Mouse (Mus musculus): ENCODE results near the gene Zfp27. TPM values are rescaled to one million over a fixed set of nuclear protein-coding genes. Genes with fewer than 3 reads are reported as not detected.

The Zfp27 gene
- 12.6 and 13.5 TPM in 2 replicates for polyA plus RNA-seq (2014; fragmentation: Nextera tagmentation; extraction: Ambion mirVana)

DNA sequence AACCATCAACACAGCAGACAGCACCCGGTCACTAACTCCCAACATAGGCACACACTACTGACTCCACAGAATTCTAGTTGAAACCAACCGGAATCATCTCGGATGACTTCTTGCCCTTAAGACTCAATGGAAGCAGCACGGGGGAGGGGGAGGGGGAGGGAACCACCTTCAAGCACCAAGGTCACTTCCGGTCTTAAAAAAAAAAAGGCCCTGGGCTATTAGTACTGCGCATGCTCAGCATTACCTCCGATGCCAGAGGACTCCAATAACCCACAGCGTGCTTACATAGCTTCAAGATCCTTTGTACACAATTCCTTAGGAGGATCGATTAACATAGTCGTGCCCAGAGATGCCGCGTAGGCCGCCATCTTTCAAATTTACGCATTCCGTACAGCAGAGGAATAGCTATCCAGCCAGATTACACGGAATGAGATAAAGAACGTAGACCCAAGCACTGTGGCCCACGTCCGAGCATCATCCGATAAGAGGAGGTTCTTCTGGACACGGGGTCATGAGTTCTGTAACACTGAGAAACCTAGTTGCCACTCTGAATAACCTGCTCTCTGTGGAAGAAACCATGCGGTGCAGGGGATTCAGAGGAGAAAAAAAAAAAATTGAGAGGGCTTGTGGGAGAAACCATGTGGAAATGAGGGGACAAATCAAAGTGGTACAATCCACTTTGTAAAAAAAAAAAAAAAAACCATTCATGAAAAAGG, at the start of gene Zfp27:
Gene Zfp27 (minus strand): TSS at position 607 of the 716 bp plus-strand sequence.
- H3K4me3 ChIP-seq (ENCODE audit: low read depth, low read length), result peak within 1 kb of the TSS; percentile 53
- H3K9ac ChIP-seq (ENCODE audit: low read length), result peak within 1 kb of the TSS; percentile 69
- ATAC-seq (ENCODE audit: insufficient number of reproducible peaks, low FRiP score, low TSS enrichment, low read depth), result peak; percentile 73
- H3K9me3 ChIP-seq (ENCODE audit: control insufficient read depth, low read length), result no peaks in the 10 kb centered on the region
- WGBS, result under 1% methylated on average over 22 of the region's 22 CpGs
- no peaks in the 10 kb centered on the region for H3K4me1 ChIP-seq (ENCODE audit: control insufficient read depth, insufficient read depth, low read length)
- H3K4me2 ChIP-seq (ENCODE audit: low read depth, severe bottlenecking), result peak within 1 kb of the TSS; percentile 65
- H3K36me3 ChIP-seq (ENCODE audit: control insufficient read depth, insufficient read depth, low read length), result peaks cover 4% of the 10 kb centered on the region; the same call in 1 of the 2 replicates
- no peaks in the 10 kb centered on the region for H3K27me3 ChIP-seq (ENCODE audit: control insufficient read depth, insufficient read depth, low read length)
- H3K27ac ChIP-seq (replicated peaks; ENCODE audit: low read depth, low read length), result peak within 1 kb of the TSS; percentile 93
- DNase-seq (ENCODE audit: low spot score), result peak; percentile 81

DNA sequence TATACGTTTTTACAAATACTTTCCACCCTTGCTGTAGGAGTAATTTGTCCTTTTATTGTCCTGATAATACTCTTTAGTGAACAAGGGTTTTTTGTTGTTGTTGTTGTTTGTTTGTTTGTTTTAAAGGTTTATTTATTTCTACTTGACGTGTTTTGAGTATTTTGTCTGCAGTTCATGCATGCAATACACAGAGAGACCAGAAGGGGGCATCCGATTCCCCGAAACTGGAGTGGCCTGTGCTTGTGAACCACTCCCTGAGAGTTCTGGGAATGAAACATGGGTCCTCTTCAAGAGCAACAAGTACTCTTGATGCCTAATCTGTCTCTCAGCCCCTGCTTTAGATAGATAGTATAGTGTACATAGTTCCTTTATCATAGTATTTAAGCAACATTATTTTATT, 48.4 kb upstream of the Zfp27 start:
- H3K9ac ChIP-seq (ENCODE audit: low read length), result no peak overlapping the region
- H3K4me1 ChIP-seq (ENCODE audit: control insufficient read depth, insufficient read depth, low read length), result no peaks in the 10 kb centered on the region
- no peak overlapping the region for H3K4me3 ChIP-seq (ENCODE audit: low read depth, low read length)
- 22% methylated on average over 4 of the region's 4 CpGs for WGBS
- H3K36me3 ChIP-seq (ENCODE audit: control insufficient read depth, insufficient read depth, low read length), result 0 out of 2 replicates have a peak, but pooled peaks cover 3% of the 10 kb centered on the region
- H3K9me3 ChIP-seq (ENCODE audit: control insufficient read depth, low read length), result no peaks in the 10 kb centered on the region
- H3K27me3 ChIP-seq (ENCODE audit: control insufficient read depth, insufficient read depth, low read length), result no peaks in the 10 kb centered on the region
- peak; percentile 77 for DNase-seq (ENCODE audit: low spot score)
- ATAC-seq (ENCODE audit: insufficient number of reproducible peaks, low FRiP score, low TSS enrichment, low read depth), result no peak
- peak overlapping the region; percentile 55 for H3K4me2 ChIP-seq (ENCODE audit: low read depth, severe bottlenecking)
- no peak overlapping the region for H3K27ac ChIP-seq (replicated peaks; ENCODE audit: low read depth, low read length)

DNA sequence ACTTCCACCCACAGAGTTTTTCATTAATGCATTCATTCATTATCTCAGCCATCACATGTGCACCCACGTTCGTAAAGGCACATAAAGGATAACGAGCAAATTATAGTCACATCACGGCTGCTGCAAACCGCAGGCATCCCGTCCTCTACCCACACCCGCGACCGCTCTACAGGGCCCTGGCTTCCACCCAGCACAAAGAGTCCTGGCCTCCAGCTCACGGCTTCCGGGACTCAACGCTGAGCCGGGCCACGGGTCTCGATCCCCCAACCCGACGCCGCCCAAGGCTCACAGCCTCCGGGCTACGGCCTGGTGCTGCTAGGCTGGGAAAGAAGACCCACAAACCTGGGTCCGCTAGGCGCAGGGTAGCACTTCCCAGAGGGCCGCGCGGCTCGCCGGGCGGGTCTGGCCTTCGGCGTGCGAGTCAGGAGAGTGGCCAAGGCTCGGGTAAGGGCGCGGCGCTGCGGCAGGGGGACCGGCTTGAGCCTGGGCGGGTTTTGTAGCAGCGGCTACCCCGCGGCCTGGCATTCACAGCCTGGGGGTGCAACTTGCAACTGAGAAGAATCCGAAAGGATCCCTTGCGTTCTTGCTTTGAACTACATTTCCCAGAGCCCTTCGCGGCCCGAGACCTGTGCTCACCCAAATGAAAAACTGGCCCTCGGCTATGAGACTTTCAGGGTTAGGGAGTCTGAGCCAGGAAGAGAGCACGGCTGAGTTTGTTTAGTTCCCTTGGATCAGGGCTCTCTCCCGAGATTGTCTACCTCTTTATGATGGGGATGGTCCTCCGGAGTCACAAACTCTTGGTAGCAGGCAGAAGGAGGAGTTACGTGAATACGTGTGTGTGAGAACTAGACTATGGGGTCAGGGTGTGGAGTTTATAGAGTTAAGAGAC, 47.4 kb upstream of the Zfp27 start, which contains the start of gene Zfp74:
Gene Zfp74 (minus strand): TSS at position 577 of the 889 bp plus-strand sequence.
- 1% methylated on average over 52 of the region's 52 CpGs for WGBS
- Histone ChIP-seq H3K4me2 (ENCODE audit: low read depth, severe bottlenecking) (peak within 1 kb of the TSS; percentile 55), H3K27me3 (ENCODE audit: control insufficient read depth, insufficient read depth, low read length) (no peaks in the 10 kb centered on the region), H3K36me3 (ENCODE audit: control insufficient read depth, insufficient read depth, low read length) (0 out of 2 replicates have a peak, but pooled peaks cover 3% of the 10 kb centered on the region), H3K4me1 (ENCODE audit: control insufficient read depth, insufficient read depth, low read length) (no peaks in the 10 kb centered on the region), H3K9me3 (ENCODE audit: control insufficient read depth, low read length) (no peaks in the 10 kb centered on the region), H3K27ac (replicated peaks; ENCODE audit: low read depth, low read length) (peak within 1 kb of the TSS; percentile 84), H3K4me3 (ENCODE audit: low read depth, low read length) (peak within 1 kb of the TSS; percentile 60), H3K9ac (ENCODE audit: low read length) (peak within 1 kb of the TSS; percentile 88)
- peak; percentile 89 for DNase-seq (ENCODE audit: low spot score)
- peak; percentile 86 for ATAC-seq (ENCODE audit: insufficient number of reproducible peaks, low FRiP score, low TSS enrichment, low read depth)

GRCm38 (mm10) chr7:29953086-29953485, 46.7 kb upstream of the Zfp27 start:
- ATAC-seq (ENCODE audit: insufficient number of reproducible peaks, low FRiP score, low TSS enrichment, low read depth) (no peak), DNase-seq (ENCODE audit: low spot score) (no peak)
- no peaks in the 10 kb centered on the region for H3K27me3 ChIP-seq (ENCODE audit: control insufficient read depth, insufficient read depth, low read length)
- 49% methylated on average over 10 of the region's 10 CpGs for whole genome bisulfite sequencing
- peak overlapping the region; percentile 60 for H3K4me3 ChIP-seq (ENCODE audit: low read depth, low read length)
- peak overlapping the region; percentile 55 for H3K4me2 ChIP-seq (ENCODE audit: low read depth, severe bottlenecking)
- 0 out of 2 replicates have a peak, but pooled peaks cover 3% of the 10 kb centered on the region for H3K36me3 ChIP-seq (ENCODE audit: control insufficient read depth, insufficient read depth, low read length)
- no peaks in the 10 kb centered on the region for H3K4me1 ChIP-seq (ENCODE audit: control insufficient read depth, insufficient read depth, low read length)
- H3K27ac ChIP-seq (replicated peaks; ENCODE audit: low read depth, low read length), result no peak overlapping the region
- H3K9me3 ChIP-seq (ENCODE audit: control insufficient read depth, low read length), result no peaks in the 10 kb centered on the region
- H3K9ac ChIP-seq (ENCODE audit: low read length), result peak overlapping the region; percentile 88; the same call in 1 of the 2 replicates

DNA sequence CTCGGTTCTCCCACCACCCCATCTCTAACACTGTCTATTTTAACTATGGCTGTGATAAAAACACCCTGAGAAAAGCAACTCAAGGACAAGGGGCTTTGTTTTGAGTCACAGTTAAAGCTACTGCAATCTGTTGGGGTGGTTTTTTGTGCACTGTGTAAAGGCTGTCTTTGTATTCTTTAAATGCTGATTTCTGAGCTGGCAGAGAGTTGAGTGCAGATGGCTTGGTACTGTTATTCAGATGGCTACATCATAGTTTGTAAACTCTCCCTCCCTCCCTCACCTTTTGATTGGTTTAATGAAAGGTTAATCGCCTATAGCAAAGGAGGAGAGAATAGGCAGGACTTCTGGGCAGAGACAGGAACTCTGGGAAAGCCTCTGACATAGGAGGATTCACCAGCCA, 37.8 kb upstream of the Zfp27 start:
- WGBS, result 82% methylated on average over 2 of the region's 2 CpGs
- Histone ChIP-seq H3K27me3 (ENCODE audit: control insufficient read depth, insufficient read depth, low read length) (no peaks in the 10 kb centered on the region), H3K27ac (replicated peaks; ENCODE audit: low read depth, low read length) (no peak overlapping the region), H3K9ac (ENCODE audit: low read length) (no peak overlapping the region), H3K4me1 (ENCODE audit: control insufficient read depth, insufficient read depth, low read length) (no peaks in the 10 kb centered on the region), H3K4me2 (ENCODE audit: low read depth, severe bottlenecking) (no peak overlapping the region), H3K4me3 (ENCODE audit: low read depth, low read length) (no peak overlapping the region), H3K36me3 (ENCODE audit: control insufficient read depth, insufficient read depth, low read length) (peaks cover 3% of the 10 kb centered on the region; the same call in 1 of the 2 replicates), H3K9me3 (ENCODE audit: control insufficient read depth, low read length) (no peaks in the 10 kb centered on the region)
- DNase-seq (ENCODE audit: low spot score) (no peak), ATAC-seq (ENCODE audit: insufficient number of reproducible peaks, low FRiP score, low TSS enrichment, low read depth) (no peak)

DNA sequence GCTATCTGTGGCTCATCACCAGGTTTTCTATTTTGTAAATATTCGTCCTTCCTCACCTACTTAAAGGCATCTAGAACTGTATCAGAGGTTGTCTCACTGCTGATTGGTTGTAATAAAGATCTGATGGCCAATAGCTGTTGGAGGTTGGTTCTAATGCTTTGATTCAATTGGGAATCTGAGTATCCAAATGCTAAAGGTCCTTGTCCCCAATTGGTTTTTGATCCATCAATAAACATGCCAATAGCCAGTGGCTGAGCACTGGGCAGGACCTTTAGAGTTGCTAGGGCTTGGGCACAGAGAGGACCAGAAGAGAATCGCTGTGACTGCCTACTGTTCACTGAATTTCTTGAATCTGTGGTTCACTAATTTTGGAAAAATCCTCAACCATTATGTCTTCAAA, 37.3 kb upstream of the Zfp27 start:
- H3K27ac ChIP-seq (replicated peaks; ENCODE audit: low read depth, low read length), result no peak overlapping the region
- H3K27me3 ChIP-seq (ENCODE audit: control insufficient read depth, insufficient read depth, low read length), result no peaks in the 10 kb centered on the region
- no peaks in the 10 kb centered on the region for H3K9me3 ChIP-seq (ENCODE audit: control insufficient read depth, low read length)
- H3K9ac ChIP-seq (ENCODE audit: low read length), result no peak overlapping the region
- no peak overlapping the region for H3K4me3 ChIP-seq (ENCODE audit: low read depth, low read length)
- no peak for ATAC-seq (ENCODE audit: insufficient number of reproducible peaks, low FRiP score, low TSS enrichment, low read depth)
- 77% methylated on average over 2 of the region's 2 CpGs for WGBS
- no peak for DNase-seq (ENCODE audit: low spot score)
- no peak overlapping the region for H3K4me2 ChIP-seq (ENCODE audit: low read depth, severe bottlenecking)
- H3K4me1 ChIP-seq (ENCODE audit: control insufficient read depth, insufficient read depth, low read length), result no peaks in the 10 kb centered on the region
- H3K36me3 ChIP-seq (ENCODE audit: control insufficient read depth, insufficient read depth, low read length), result peaks cover 3% of the 10 kb centered on the region; the same call in 1 of the 2 replicates

- Histone ChIP-seq H3K9ac (ENCODE audit: low read length) (no peak overlapping the region), H3K27ac (replicated peaks; ENCODE audit: low read depth, low read length) (no peak overlapping the region), H3K27me3 (ENCODE audit: control insufficient read depth, insufficient read depth, low read length) (no peaks in the 10 kb centered on the region), H3K4me1 (ENCODE audit: control insufficient read depth, insufficient read depth, low read length) (no peaks in the 10 kb centered on the region), H3K4me2 (ENCODE audit: low read depth, severe bottlenecking) (no peak overlapping the region), H3K36me3 (ENCODE audit: control insufficient read depth, insufficient read depth, low read length) (peaks cover 3% of the 10 kb centered on the region; the same call in 1 of the 2 replicates), H3K9me3 (ENCODE audit: control insufficient read depth, low read length) (no peaks in the 10 kb centered on the region), H3K4me3 (ENCODE audit: low read depth, low read length) (no peak overlapping the region)
- 57% methylated on average over 2 of the region's 2 CpGs for WGBS
- ATAC-seq (ENCODE audit: insufficient number of reproducible peaks, low FRiP score, low TSS enrichment, low read depth) (no peak), DNase-seq (ENCODE audit: low spot score) (no peak)
Measured at GRCm38 (mm10) chr7:29942740-29943139, 36.4 kb upstream of the Zfp27 start.

- ATAC-seq (ENCODE audit: insufficient number of reproducible peaks, low FRiP score, low TSS enrichment, low read depth) (no peak), DNase-seq (ENCODE audit: low spot score) (no peak)
- Histone ChIP-seq H3K27me3 (ENCODE audit: control insufficient read depth, insufficient read depth, low read length) (no peaks in the 10 kb centered on the region), H3K27ac (replicated peaks; ENCODE audit: low read depth, low read length) (no peak overlapping the region), H3K4me1 (ENCODE audit: control insufficient read depth, insufficient read depth, low read length) (no peaks in the 10 kb centered on the region), H3K9ac (ENCODE audit: low read length) (no peak overlapping the region), H3K36me3 (ENCODE audit: control insufficient read depth, insufficient read depth, low read length) (peaks cover 3% of the 10 kb centered on the region), H3K4me2 (ENCODE audit: low read depth, severe bottlenecking) (no peak overlapping the region), H3K9me3 (ENCODE audit: control insufficient read depth, low read length) (no peaks in the 10 kb centered on the region), H3K4me3 (ENCODE audit: low read depth, low read length) (no peak overlapping the region)
- WGBS, result 91% methylated on average over 11 of the region's 11 CpGs
Measured at GRCm38 (mm10) chr7:29941027-29941426, 34.7 kb upstream of the Zfp27 start.

Measured in limb, embryonic 11.5 days (tissue).